Mouse (Mus musculus) megakaryocyte-erythroid progenitor cell, adult 5-6 weeks (primary cell): ENCODE measurements around the gene Myh10. TPM values are rescaled to one million over a fixed set of nuclear protein-coding genes. Genes with fewer than 3 reads are reported as not detected.

Experiments
- ATAC-seq: replicated peaks from 2 replicates; pipeline ENCODE4 v1.8.0; 2016; ENCODE audit warnings: mild to moderate bottlenecking, inconsistent platforms; ENCODE audit not compliant: severe bottlenecking, poor library complexity, low FRiP score, low TSS enrichment
- total RNA-seq, 2 experiments: library from RNA; stranded (forward) in 1 of 2; stranded (reverse) in 1 of 2; fragments of 200-1000, 215-1000 nt in 1 of 2; fragments of >200 nt in 1 of 2; fragmentation: Nextera tagmentation in 1 of 2; gene quantifications; 2 replicates each; pipeline ENCODE4 v1.2.3; 2014 to 2017

Gene Myh10
- total RNA-seq, 2 experiments from 2014 or later: 42.2 to 100 TPM

DNA sequence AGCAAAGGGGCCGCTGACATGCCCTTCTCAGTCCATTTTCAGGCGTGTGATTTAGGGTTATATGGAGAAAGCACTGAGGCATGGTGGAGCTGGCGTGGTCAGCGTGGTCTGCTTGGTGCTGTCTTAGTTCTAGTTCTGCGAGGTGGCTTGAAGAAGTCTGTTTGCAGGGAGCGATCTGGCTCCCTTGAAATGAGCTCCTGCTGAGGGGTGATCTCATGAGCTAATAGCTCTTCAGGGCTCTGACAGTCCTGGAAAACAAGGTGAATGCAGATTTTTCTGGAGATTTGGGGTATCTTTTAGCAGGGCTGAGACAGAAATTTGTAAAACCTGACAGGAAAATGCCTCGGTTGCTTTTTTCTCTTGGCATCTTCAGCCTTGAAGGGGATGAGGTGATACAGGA, 48.1 kb downstream of the Myh10 start:
- ATAC-seq: no peak

- no peak for ATAC-seq
These were observed 51.3 kb downstream of the Myh10 start for GRCm38 (mm10) chr11:68742658-68743057.

GRCm38 (mm10) chr11:68744150-68744549, 52.8 kb downstream of the Myh10 start:
- no peak for ATAC-seq

GRCm38 (mm10) chr11:68745374-68746200, 54.2 kb downstream of the Myh10 start:
- no peak for ATAC-seq

GRCm38 (mm10) chr11:68748121-68748520, 56.8 kb downstream of the Myh10 start:
- no peak for ATAC-seq

- ATAC-seq: no peak
These were observed 58.8 kb downstream of the Myh10 start for GRCm38 (mm10) chr11:68750206-68750605.

DNA sequence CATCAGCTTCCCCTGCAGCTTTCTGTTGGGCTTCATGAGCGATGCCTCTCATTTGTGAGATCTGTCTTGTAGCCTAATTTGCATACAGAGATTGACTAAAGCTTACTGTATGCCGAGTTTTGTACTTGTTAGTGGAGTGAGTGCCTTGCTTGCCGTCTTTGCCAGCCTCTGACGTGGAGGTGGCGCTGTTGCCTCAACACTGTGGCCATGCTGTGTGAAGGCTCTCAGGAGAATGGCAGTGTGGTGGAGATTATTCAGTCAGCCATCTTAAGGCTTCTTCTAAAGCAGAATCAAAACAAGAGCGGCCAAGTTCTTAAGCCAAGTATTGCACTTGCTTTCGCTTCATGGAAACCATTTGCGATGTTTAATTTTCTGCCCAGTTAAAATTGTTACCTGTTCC, 59.6 kb downstream of the Myh10 start:
- ATAC-seq: peak; percentile 78

DNA sequence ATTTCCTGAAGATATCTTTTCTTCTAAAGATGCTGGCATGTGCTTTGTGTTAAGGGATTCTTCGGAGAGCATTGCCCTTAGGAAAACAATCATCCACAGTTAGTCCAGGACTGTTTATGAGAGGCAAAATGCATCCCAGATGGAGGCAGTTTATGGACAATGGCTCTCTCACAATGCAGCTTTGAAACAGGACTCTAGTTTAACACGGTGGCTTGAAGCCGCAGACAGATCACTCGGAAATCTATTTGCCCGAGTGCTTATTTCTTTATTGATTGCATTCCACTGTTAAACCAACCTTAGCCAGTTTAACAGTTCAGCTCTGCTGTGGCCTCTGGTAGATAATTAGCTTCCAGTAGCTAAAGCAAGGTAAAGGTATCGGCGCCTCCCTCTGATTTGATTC, 62.9 kb downstream of the Myh10 start:
- no peak for ATAC-seq

- peak; percentile 91 for ATAC-seq
These were observed 65.3 kb downstream of the Myh10 start for GRCm38 (mm10) chr11:68756456-68757348.

DNA sequence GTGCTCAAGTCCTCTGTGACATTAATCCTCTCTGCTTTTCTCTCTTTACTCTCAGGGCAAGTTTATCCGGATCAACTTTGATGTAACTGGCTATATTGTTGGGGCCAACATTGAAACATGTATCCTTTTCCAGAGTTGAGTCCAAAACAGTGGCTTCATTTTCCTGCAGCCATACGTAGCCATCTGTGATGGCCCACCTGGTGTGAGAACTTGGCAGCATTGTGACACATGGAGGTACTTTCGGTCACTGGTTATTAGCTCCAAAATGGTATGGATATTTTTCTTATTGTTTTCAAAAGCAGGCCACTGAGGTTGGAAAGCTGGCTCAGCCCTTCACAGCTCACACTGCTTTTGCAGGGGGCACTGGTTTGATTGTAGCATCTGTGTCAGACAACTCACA, 68.3 kb downstream of the Myh10 start:
- no peak for ATAC-seq

DNA sequence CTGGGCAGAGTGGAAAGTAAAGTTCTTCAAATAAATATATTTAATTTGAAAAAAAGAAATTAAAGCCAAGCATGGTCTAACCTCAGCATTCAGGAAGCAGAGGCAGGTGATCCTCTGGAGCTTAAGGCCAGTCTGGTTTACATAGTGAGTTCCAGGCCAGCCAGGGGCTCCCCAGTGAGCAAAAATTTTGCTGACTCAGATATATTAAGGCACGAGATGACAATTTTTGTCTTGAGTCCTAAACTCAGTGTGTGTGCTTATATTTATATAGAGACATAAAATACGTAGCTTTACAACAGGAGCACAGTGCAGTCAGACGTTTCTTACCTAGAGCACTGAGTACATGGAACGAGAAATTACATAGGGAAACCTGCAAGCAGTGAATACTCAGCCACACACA, 69.8 kb downstream of the Myh10 start:
- ATAC-seq: no peak

DNA sequence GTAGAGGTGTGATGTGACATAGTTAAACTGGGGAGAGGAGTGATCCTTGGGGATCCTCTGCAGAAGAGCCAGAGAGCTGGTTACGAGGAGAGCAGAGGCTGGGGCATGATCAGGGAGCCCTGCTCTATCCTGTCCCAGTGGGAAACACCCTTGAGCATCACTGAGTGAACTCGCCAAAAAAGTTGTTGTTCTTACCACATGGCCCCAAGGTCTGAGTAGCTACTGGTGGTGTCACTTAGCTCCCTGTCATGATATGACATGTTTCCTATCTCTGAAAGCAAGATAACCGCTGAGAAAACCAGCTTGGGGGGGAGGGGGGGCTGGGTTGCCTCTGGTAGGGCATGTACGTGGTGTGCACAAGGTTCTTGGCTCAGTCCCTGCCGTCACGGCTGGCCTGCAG, 70.3 kb downstream of the Myh10 start:
- ATAC-seq: peak; percentile 32

DNA sequence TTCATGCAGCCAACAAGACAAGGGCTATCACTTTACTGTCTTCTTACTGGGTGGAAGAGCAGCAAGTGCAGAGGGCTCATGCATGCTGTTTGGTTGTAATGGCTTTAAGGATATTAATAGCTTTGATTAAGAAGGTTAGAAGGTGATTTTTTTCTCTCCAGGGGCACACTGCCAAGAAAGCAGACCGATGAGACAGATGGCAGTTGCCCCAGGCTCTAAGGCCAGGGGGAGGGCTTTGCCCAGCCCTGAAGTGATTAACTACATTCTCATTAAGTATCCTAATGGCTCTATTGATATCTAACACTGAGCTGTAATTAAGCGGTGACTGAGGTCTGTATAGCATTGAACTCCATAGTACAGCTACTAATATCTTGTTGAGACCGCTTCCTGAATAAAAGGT, 73.3 kb downstream of the Myh10 start:
- ATAC-seq: no peak

GRCm38 (mm10) chr11:68767762-68768542, 76.6 kb downstream of the Myh10 start:
- peak; percentile 77 for ATAC-seq

- ATAC-seq: no peak
These were observed 78.6 kb downstream of the Myh10 start for GRCm38 (mm10) chr11:68769770-68770510.

DNA sequence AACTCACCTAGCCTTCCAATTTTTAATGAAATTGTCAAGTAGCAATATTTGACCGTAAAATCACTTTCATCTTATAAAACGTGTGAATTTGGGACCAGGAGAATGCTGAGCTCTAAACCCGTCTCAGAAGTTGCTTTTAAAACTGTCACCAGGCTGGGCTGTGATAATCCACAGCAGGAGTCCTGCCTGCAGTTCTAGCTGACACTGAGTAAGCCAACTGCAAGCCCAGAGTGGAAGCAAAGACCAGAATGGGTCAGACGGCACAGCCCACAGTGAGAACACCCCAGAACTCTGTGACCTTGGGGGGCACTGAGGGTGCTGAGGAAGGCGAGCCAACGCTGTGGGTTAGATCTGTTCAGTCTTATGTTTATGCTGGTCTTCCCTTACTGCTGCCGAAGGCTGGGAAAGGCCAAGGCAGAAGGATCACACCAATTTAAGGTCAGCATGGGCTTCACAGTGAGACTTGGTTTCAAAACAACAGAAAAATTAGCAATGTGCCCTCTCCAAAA, 84.8 kb downstream of the Myh10 start:
- ATAC-seq: no peak

GRCm38 (mm10) chr11:68777933-68778332, 86.6 kb downstream of the Myh10 start:
- ATAC-seq: no peak

DNA sequence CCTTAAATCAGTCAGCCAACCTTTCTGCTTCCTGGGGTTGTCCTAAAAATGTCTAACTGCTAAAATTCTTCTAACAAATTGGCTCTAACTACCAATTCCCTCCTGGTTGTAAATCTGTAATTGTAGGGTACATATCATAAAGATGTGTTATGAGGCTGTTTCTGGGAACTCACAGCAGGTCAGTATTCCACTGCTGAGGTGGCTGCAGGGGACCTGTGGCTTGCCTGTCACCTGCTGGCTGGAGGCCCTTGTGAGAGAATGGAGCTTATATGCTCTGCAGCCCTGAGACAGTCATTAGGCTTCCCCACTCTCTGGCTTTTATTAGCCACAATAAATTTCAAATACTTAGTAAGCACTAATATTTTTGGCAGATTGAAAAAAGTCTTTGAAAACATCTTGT, 87.5 kb downstream of the Myh10 start:
- ATAC-seq: no peak
